Mouse (Mus musculus) hematopoietic stem cell, adult 5-6 weeks (primary cell): Measurements from ENCODE around the gene Rhbdl1. TPM values are rescaled to one million over a fixed set of nuclear protein-coding genes. Genes with fewer than 3 reads are reported as not detected.

ENCODE experiments used
- ATAC-seq, 2 experiments: fragments of 125-278 bp in 1 of 2; replicated peaks in 1 of 2; 2 replicates each; pipeline ENCODE4 v1.8.0; 2016 to 2017; ENCODE audit warnings: inconsistent platforms in 2 of 2, mild to moderate bottlenecking in 2 of 2, moderate number of reproducible peaks in 2 of 2, low read depth in 1 of 2, moderate TSS enrichment in 1 of 2; ENCODE audit not compliant: low FRiP score in 2 of 2, poor library complexity in 2 of 2, severe bottlenecking in 2 of 2, insufficient read depth in 1 of 2, low TSS enrichment in 1 of 2
- total RNA-seq: library from RNA; stranded (forward); fragments of 172-1452, 232-1000 nt; gene quantifications from 2 replicates; pipeline ENCODE4 v1.2.3, GENCODE M21; 2017

The Rhbdl1 gene
- total RNA-seq = not detected in 2 replicates

DNA sequence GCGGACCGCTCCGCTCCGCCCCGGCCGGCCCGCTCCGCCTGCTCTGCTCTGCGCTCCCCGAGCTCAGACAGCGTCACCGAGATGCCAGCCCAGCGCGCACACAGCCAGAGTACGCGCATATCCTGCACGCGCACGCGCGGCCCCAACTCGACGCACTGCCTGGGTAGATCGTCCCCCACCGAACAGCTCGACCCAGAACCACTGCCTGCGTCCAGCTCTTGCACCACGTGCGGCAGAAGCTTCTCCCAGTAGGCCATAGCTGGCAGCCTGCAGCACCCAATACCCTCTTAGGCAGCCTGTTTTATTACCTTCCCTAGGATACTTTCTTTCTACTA lies at the start of gene Rhbdl1:
TSS of gene Rhbdl1 (minus strand) at position 220 of the 335 bp plus-strand sequence.
- no peak for ATAC-seq

- ATAC-seq = no peak
These were observed 49.7 kb upstream of the Rhbdl1 start for GRCm38 (mm10) chr17:25886806-25887205.

DNA sequence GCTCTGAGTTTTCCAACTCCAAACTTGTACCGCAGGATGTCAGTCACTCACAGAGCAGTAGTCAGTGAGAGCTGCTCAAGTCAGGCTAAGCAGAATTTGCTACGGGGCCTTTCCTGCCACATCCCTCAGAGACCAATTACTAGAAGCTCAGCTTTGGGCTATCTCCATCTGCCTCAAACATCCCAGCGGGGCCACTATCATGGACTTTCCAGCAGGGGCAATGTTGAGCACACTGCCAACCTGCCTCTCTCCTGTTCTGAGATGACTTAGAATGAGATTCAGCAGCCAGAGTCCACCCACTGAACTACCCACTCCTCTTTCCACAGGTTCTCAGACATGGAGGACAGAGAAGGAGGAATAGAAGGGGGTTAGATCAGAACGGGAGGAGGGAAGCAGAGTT lies 48.5 kb upstream of the Rhbdl1 start:
- ATAC-seq = peak; percentile 35 to 44; a peak in 2 of 4 replicates

DNA sequence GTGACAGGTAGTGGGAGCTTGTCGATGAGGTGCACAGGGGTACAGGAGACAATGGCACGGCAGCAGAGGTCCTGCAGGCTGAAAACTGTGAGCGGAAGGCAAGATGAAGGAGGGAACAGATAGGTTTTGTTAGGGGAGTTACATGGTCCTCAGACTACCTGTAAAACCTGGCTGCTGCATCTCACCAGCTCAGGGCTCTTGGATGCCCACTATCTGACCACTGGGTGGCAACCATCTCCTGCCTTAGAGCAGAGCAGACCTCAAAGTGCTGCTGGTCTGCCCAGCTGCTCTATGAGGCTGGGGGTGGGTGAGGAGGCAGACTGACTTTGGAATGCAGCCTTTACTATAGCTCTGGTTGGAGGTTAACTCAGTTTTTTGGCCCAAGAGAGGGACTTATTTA lies 46.7 kb upstream of the Rhbdl1 start:
- ATAC-seq = no peak

GRCm38 (mm10) chr17:25883268-25883667 lies 46.2 kb upstream of the Rhbdl1 start:
- no peak for ATAC-seq

GRCm38 (mm10) chr17:25882306-25882705 lies 45.2 kb upstream of the Rhbdl1 start:
- ATAC-seq = no peak

GRCm38 (mm10) chr17:25881691-25882090 lies 44.6 kb upstream of the Rhbdl1 start:
- no peak for ATAC-seq

DNA sequence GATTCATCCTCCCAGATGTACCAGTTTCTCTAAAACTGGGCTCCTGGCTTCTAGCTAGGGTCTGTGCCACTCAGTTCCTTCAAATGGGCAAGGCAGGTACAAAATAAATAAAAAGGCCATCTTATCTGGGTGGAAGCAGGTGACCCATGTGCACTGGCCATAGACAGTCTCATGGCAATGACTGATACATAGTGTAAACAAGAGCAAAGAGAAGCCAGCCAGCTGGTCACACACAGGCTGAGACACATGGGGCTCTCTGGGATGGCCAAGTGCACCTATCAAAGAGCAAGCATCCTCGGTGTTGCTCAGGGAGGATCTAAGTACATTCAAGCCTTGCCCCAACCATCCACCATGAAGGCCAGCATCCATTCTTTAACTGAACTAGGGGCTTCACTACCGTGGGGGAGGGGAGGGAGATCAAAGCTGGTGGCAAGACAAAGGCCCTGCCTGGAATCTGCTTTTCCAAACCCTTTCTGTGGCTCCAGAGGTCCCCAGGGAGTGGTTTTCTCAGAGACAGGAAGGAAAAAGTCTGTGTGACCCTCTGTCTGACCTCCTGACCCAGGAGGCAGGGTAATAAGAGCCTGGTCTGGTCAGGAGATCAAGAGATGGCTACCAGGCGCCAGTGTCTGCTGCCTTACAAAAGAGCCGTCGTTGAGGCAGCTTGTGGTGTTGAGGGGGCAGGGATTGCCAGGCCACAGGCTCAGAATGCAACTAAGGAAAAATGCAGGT lies 44.0 kb upstream of the Rhbdl1 start:
- ATAC-seq = no peak

DNA sequence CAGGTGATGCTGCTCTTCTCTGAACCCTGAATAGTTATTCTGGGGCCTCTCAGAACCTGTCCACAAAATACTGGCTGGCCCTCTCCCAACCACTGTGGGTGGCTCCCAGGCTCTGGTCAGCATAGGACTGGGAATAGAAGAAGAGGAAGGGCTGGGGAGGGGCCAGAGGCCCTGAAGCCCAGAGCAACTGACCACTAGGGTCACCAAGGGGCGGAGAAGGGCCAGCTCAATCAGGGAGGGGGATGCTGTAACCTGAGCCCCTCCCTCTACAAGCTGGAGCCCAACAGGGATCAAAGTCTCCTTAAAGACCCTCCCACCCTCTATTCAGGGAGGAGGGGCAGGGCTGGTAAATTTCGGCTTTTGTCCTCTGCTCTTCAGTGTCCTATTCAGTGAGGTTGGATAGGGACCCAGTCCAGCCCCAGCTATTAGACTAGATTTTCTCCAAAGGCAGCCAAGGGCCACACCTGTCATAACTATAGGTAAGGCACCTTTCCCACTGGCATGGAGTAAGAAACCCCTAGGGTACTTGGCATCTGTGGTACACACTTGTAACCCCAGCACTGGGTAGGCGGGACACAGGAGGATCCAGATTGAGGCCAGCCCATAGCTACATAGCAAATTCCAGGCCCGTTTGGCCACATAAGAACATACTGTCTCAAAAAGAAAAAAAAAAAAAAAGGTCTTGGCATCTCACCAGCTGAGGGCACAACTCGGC lies 43.3 kb upstream of the Rhbdl1 start, which contains the start of gene Wfikkn1:
TSS of gene Wfikkn1 (minus strand) at position 663 of the 715 bp plus-strand sequence.
- no peak for ATAC-seq

GRCm38 (mm10) chr17:25879750-25880149 lies 42.7 kb upstream of the Rhbdl1 start:
- ATAC-seq = no peak

DNA sequence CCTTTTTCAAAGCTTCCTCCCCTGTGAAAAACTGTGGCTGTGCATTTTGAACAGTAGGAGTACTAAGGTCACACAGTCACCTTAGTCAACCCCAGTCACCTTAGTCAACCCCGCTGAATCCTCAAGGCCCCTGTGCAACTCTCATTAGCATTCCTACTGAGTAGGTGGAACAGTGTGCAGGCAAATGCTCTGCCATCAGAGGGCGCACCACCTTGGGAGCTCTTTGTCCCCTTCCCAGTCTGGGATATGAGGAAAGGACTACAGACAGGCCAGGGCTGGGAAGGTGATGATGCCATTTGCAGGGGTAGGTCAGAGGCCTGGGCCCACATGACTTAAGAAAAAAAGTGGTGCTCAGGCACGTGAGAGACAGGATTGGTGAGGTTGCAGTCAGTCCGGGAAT lies 42.2 kb upstream of the Rhbdl1 start:
- no peak for ATAC-seq

DNA sequence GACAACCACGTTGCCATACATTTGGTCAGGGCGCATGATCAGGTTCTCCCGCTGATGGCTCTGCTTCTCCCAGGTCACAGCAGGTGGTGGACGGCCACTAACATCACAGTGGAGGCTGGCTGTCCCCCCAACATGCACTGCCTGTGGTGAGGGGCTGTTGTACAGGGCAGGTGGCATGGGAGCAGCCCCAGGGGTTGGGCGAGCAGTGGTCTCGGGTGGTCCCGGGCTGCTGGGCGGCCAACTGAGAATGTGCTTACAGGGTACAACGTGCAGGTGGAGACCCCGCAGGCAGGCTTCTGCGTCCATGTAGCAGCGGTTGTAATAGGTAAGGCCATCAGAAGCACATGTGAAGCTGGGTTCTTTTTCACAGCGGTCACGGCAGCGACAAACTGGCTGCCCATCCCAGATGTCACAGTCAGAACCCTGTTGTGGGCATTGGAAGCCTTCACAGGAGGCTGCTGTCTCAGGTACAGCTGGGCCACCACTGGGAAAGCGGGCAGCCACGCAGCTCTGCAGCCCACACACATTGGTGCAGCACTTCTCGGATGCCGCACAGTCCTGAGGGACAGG lies 41.6 kb upstream of the Rhbdl1 start:
- ATAC-seq = no peak

DNA sequence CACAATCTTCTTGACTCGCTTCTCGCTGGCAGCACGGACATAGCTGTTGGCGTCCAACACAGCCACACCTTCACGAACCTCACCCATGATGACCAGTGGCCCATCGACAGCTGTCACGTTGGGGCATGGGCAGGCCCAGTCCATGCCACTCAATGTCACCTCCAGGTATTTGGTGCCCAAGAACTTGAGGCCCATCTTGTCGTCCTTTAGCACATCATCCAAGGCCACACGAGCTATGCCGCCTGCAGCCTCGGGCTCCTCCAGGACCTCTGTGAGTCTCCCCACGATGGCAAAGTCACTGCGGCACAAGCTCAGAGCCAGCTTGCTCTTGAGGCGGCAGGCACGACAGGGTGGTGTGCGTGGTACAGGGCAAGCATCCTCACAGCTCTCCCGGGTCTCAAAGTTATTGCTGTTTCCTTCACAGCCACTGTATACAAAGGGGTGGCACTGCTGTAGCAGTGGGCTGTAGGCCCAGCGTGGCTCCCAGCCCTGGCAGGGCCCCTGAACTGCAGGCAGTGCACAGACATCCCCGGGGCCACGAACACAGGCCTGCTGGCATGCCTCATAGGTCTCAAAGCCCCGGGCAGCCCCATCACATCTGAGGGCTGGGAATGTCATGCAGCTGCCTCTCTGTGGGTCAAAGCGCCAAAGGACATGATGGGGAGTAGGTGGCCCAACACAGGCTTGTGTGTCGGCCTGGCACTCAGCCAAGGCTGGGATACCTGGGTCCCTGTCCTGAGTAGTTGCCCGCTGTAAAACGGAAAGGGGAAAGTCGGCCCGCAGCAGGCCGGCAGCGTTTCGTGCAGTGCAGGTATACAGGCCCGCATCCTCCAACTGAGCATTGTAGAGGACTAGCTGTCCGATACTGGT lies 40.9 kb upstream of the Rhbdl1 start:
- no peak for ATAC-seq

DNA sequence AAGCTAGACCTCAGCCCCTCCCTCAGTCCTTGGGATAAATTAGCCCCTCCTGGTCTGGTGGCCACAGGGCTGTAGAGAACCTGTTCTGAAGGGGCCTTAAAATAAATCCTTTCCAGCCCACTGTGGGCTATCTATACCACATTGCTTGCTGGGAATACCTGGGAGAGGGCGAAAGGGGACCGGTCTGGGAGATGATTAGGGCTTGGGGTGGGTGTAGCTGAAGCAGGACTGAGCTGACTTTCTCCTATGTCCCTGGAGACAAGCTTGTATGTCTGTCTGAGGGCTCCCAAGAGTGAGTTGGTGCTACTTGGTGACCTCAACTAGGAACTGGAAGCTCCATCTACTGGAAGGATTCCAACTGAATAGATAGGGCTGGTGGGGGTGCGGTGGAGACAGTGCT lies 39.9 kb upstream of the Rhbdl1 start:
- no peak for ATAC-seq

DNA sequence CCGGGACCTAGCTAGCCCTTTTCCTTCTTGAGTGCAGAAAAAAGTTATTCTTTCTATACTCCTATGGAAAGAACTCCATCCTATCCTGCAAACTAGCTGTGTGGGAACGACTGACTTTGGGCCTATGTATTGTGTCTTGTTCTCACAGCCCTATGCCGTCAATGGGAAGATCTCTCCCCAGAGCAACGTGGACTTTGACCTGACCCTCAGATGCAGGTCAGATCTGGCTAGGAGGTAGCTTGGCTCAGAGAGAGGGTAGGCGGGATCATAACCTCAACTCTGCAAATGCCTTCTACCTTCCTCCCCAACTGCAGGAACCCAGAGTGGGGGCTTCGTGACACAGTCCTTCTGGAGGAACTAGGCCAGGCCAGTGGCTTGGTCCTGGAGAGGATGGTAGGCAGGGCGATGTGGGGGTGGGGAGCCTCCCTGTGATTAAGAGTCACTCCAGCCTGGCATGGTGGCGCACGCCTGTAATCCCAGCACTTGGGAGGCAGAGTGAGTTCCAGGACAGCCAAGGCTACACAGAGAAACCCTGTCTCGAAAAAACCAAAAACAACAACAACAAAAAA lies 39.3 kb upstream of the Rhbdl1 start:
- ATAC-seq = no peak

- ATAC-seq = peak; percentile 65 to 77
These were observed 38.4 kb upstream of the Rhbdl1 start for GRCm38 (mm10) chr17:25875171-25876136.
